Mouse (Mus musculus): ENCODE measurements around the gene E2f3.

Gene E2f3

DNA sequence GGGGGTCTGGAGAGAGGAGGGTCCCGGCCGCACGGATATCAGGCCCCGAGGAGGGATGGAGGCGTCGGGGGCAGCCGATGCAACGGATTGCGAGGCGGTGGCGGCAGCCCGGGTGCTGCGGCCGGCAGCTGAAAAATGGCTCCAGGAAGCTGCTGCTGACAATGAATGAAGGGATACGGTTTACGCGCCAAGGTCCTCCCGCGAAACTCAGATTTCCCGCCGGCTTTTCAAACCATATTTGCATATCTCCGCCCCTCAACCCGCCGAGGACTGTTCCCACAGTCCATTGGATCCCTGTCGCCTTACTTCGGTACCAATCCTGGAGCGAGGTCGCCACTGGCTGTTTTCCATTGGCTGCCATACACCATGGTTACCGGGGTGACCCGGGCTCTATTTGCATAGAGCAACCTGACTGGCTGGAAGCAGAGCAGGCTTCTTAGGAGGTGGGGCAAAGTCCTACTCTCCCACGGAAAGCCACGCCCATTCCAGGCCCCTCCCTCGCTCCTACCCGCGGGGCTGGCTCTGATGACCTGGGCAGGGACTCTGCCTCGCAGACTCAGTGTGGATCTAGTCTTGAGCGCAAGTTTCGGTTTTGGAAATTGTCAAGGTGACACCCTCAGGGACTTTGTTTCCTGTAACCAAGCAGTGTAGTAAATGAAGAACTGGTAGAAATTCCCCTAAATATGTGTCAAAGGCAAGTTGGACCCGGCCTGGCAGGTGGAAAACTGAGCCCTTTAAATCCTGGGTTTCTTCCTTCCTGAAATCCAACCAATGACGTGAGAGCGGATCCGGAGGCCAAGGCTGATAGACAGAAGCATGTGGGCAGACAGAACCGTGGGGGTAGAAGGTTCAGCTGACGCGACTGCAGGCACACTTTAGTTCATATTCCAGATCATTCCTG is at the start of gene E2f3:
Gene E2f3 (minus strand): TSS at position 209 of the 901 bp plus-strand sequence.
- DNase-seq: peak; percentile 95 to 100

DNA sequence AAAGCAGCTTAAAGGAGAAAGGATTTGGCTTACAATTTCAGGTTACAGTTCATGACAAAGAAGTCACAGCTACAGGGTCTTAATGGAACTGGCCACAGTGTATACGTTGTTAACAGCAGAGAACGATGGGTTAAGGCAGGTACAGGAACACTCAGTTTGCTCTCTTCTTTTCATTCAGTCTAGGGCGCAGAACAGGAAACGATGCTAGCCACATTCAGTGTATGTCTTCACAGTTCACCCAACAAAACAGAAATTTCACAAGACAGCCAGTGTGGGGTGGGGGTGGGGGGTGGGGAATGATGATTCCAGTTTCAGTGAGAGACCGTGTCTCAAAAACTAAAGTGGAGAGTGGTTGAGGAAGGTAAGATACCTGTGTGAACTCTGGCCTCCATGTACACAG is 48.7 kb upstream of the E2f3 start:
- no peak for DNase-seq

GRCm38 (mm10) chr13:30031684-30032335 is 45.9 kb upstream of the E2f3 start:
- no peak for DNase-seq

- DNase-seq: no peak
Observed at GRCm38 (mm10) chr13:30027841-30028240, 42.0 kb upstream of the E2f3 start.

DNA sequence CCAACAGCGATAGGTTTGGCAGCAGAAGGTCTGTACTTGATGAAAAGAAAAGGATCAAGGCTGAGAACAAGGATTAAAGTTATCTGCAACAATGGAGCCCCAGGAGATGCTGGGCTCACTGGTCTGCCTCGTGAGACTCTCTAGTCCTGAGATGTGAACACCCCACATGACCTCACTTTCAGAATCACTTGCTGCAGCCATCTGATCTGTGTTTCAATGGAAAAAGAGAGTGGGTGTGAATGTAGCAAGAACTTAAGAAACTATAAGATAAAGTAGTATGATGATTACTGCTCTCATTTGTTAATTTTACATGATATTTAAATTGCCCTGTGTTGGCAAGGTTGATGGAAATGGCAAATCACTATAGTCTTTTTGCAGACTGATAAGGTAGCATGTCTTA is 36.6 kb upstream of the E2f3 start:
- no peak for DNase-seq

DNA sequence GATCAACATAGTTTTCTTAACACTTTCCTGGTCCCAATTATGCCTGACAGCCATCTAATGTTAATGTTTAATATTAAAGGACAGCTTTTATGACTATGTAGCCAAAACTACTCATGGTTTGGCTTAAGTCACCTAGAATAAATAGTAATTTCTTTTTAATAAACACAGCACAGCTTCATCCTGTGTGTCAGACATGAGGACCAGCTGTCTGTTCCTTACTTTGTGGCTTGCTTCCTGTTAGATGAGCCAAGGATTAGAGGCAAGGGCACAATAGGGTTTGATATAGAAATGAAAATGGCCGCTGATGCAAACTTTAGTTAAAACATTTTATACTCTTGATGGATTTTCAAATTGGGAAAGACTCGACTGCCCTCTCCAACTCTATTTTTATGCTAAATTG is 32.7 kb upstream of the E2f3 start:
- DNase-seq: no peak

DNA sequence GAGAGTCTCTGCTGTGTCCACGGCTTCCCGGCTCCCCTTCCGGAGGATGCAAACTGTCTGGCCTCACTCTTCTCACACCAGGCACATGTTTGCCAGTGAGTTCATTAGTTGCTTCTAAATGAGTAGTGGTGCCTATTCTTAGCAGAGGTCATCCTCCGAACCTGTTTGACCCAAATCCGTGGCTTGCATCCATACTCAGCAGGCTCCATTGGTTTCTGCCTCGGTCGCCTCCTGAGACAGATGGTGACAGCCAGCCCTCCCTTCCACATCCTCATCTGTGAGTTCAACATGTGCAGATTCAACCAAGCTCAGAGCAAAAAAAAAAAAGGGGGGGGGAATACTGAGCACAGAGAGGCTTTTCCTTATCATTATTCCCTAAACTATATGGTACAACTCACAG is 31.7 kb upstream of the E2f3 start:
- DNase-seq: no peak

DNA sequence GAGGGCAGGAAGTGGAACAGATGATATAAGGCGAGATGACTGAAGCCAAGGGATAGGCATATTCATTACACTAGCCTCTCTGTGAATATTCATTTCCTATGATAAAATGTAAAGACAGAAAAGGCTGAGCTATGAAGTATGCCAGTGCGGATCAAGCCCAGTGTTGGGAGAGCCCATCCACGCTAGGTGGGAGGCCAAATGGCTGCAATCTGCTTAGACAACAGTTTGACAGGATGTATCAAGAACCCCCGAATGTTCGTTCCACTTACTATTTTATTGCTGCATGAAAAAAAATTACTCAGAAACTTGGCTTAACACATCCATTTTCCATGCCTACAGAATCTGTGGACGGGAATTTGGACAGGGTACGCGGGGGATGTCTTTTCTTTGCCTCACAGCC is 28.7 kb upstream of the E2f3 start:
- no peak for DNase-seq

- DNase-seq: no peak
Observed at GRCm38 (mm10) chr13:30012226-30012625, 26.4 kb upstream of the E2f3 start.

DNA sequence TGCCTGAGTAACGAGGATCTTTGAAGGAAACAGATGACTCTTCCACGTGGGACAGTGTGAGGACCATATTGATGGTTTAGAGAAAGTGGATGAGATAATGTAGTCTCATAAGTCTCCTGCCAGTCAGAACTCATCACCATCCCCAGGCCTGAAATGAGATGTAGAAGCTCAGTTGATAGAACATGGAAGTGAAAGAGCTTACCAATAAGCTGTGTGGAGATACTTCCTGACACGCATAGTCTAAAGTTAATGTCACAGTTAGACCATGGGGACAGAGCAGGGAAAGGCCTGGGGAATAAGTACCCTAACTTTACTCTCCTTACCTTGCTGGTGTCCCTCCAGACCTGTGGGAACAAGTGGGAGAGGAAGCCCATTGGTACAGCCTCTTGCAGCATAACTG is 22.9 kb upstream of the E2f3 start:
- no peak for DNase-seq

GRCm38 (mm10) chr13:30005422-30005821 is 19.6 kb upstream of the E2f3 start:
- no peak for DNase-seq

DNA sequence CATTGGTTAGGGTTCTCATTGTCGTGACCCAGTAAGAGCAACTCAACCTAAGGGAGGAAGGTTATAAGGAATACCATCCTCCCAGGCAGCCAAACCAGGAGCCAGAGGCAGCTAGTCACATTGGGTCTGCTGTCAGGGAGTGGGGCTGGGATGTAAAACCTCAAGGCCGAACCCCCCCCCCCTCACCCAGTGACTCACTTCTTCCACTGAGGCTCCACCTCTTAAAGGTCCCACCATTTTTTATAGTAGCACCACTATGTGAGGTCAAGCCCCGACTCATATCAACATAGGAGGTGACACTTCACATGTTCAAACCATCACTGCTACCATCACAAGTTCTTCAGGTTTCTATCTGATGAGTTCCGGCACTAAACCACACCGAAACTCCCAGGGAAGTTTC is 19.0 kb upstream of the E2f3 start:
- no peak for DNase-seq

DNA sequence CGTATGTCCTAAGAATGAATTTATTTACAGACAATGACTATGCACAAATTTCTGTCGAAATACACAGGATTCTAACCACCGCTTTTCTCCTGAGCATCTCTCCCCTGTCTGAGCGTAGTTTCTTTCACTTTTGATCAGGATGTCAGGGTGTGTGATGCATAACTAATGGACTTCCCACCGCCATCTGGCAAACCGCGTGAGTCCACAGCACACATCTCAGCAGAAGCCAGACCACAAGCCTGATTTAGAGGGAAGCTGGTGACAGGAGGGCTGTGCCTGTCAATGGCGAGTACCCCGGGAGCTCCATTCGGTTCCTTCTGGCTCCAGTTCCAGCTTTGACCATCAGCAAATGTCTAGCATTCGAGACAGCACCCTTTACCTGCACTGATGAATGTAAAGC is 17.3 kb upstream of the E2f3 start:
- DNase-seq: peak; percentile 74 to 81

DNA sequence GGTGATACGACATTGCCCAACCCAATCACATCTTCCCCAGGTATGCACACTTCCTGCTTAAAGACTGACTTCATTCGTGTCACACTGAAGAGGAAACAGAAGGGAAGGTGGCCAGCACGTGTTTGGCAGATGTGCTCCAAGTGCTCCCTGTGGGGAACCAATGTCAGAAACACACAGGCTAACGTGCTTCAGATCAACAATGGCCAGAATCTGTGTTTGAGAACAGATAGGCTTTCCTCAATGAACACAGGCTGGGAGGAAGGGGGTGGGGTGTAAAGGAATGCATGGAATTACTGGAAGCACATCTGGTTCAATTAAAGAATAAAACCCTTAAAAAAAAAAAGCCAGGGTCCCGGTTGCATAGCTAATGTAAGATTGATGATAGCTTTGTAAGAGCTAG is 15.2 kb upstream of the E2f3 start:
- no peak for DNase-seq

GRCm38 (mm10) chr13:29987956-29988355 is 2.1 kb upstream of the E2f3 start:
- no peak for DNase-seq

DNA sequence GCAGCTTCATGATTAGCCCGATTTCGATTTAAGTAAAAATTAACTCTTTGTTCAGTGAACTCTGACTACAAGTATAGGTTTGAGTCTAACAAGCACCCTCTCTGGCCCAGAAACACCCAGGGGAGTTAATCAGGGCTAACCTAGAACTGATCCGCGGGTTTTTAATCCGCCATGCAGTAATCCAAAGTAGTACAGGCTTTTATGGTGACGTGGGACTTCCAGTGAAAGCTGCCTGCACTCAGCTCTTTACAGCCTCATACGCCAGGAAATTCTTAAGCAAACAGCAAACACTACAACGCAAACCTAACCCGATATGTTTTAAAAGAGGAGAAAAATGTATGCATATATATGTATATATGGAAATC is 875 bp upstream of the E2f3 start:
- DNase-seq: no peak

DNA sequence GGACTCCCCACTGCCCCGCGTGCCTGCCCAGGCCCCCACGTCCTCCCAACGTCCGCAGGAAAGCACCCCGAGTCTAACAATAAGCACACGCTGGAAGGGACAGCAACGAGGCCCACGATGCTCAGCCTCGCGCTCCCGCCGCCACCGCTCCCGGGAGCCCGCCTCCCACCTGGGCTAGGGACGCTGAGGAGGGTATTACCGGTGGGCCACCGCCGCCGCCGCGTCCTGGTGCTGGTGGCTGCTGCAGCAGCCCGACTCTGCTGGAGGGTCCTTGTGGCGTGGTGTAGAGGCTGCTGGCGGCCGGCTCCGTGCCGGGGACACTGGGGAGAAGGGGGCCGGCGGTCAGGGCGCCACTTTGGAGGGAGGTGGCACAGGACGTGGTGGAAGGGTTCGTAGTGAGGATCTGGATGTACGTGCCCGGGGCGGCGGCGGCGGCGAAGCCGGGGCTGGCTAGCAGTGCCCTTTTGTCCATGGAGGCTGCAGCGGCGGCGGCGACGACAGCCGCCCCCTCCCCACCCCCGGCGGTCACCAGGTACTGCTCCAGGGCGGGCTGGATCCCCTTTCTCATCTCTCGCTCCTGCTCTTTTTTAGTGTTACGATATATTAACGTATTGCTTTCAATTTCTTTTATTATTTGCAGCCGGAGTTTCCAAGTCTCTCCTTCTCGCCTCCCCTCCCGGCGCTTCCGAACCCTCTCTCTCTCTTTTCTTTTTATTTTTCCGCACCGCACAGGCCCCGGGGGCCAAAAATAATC is 585 bp downstream of the E2f3 start:
- peak; percentile 30 to 48 for DNase-seq

DNA sequence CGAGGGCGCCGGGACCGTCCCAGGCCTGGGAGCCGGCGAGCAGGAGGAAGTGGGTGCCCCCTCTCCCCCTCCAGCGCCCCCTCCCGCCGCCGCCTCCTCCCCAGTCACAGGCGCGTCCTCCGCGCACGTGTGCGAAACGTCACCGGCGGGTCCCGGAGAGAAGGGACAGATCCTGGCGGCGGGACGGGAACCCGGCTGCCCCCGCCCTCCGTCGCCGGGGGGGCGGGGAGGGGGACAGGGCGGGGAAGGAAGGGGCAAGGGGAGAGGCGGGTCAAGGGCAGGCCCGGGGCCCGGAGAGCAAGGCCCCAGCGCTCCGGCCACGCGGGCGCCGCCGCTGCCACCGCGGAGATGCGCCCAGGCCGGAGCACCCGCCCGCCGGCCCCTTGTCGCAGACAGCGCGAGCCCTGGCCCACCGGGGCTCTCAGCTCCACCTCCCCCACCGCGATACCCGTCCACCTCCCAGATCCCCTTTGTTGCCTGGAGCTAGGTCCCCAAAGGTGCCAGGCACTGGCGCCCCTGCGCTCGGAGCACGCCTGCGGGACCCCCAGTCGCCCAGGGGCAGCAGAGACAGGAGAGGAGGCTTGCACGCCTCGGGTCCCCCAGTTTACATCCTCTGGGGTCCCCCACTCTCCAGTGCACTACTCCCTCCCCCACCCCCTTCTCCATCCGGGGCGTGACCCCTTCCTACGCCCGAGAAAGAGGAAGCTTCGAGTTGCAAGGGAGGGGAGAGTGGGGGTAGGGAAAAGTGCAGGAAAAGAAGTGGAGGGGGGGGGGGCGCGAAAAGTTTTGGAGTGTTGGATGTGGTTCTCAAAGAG is 1.4 kb downstream of the E2f3 start:
- DNase-seq: peak; percentile 64 to 66

- peak; percentile 15 to 42 for DNase-seq
Observed at GRCm38 (mm10) chr13:29983523-29984191, 2.2 kb downstream of the E2f3 start.

- DNase-seq: peak in 1 of 2 experiments; percentile 19
Observed at GRCm38 (mm10) chr13:29983037-29983436, 2.8 kb downstream of the E2f3 start.

DNA sequence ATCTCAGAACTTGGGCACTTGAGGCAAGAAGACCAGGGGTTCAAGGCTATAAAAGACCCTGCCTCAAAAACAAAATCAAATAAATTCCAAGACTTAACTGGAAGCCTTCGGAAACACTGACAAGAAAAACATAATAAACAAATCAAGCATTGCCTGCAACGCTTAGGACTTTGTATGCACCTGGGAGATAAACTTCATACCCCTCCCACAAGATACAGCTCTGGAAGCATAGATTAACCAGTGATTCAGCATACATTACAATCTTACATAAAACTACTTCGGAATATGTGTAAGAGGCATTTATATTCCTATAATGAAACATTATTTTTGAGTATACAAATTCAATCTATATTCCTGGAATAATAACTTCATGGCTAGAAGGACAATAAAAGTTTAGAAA is 3.5 kb downstream of the E2f3 start:
- DNase-seq: no peak

DNA sequence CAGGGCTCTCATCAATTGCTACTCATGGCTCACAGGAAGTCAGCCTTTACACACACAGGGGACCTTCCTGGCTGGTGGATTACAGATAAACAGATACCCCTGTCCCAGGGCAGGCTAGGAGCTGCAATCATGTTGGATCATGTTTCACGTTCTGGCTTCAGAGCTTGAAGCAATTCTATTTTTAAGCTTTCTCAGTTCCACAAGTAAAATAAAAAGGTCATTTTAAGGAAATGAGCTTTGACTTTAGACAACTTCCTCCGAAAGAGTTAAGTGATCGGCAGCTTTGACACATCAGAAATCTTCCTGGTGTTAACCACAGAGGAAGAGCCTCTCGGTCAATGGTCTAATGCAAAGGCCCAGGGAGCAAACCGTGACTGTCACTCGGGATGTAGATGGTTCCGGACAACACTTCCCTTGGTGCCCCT is 6.7 kb downstream of the E2f3 start:
- no peak for DNase-seq
